Mouse (Mus musculus) heart, adult 9 months (tissue): ENCODE results near the gene Gm10160.

Source experiments
- DNase-seq, 2 experiments: peaks; one replicate each; pipeline ENCODE4 v3.0.0; 2022; ENCODE audit warnings: low spot score in 2 of 2

Gene Gm10160

GRCm38 (mm10) chr7:81855694-81856093 lies at the start of gene Gm10160:
Gm10160 (minus strand) TSS chr7:81855794.
- no peak for DNase-seq

GRCm38 (mm10) chr7:81904926-81905325 lies 49.3 kb upstream of the Gm10160 start:
- no peak for DNase-seq

GRCm38 (mm10) chr7:81904094-81904493 lies 48.5 kb upstream of the Gm10160 start:
- no peak for DNase-seq

GRCm38 (mm10) chr7:81899361-81899760 lies 43.8 kb upstream of the Gm10160 start:
- no peak for DNase-seq

- no peak for DNase-seq
Observed at GRCm38 (mm10) chr7:81885128-81885527, 29.5 kb upstream of the Gm10160 start.

GRCm38 (mm10) chr7:81881600-81881999 lies 26.0 kb upstream of the Gm10160 start:
- no peak for DNase-seq

GRCm38 (mm10) chr7:81880797-81881196 lies 25.2 kb upstream of the Gm10160 start:
- DNase-seq: no peak

GRCm38 (mm10) chr7:81880286-81880685 lies 24.7 kb upstream of the Gm10160 start:
- DNase-seq: no peak

- no peak for DNase-seq
Observed at GRCm38 (mm10) chr7:81875372-81875771, 19.8 kb upstream of the Gm10160 start.

- no peak for DNase-seq
Observed at GRCm38 (mm10) chr7:81874636-81875035, 19.0 kb upstream of the Gm10160 start.

- DNase-seq: no peak
Observed at GRCm38 (mm10) chr7:81873807-81874206, 18.2 kb upstream of the Gm10160 start.

- DNase-seq: no peak
Observed at GRCm38 (mm10) chr7:81872493-81873013, 17.0 kb upstream of the Gm10160 start.

- DNase-seq: peak; percentile 50 to 57
Observed at GRCm38 (mm10) chr7:81868158-81868557, 12.6 kb upstream of the Gm10160 start.

- DNase-seq: no peak
Observed at GRCm38 (mm10) chr7:81867231-81867930, 11.8 kb upstream of the Gm10160 start.

- no peak for DNase-seq
Observed at GRCm38 (mm10) chr7:81865937-81866336, 10.3 kb upstream of the Gm10160 start.

GRCm38 (mm10) chr7:81864552-81864951 lies 9.0 kb upstream of the Gm10160 start:
- DNase-seq: no peak

- peak; percentile 54 to 58 for DNase-seq
Observed at GRCm38 (mm10) chr7:81862587-81863583, 7.3 kb upstream of the Gm10160 start.

GRCm38 (mm10) chr7:81861921-81862320 lies 6.3 kb upstream of the Gm10160 start:
- no peak for DNase-seq

- DNase-seq: no peak
Observed at GRCm38 (mm10) chr7:81861461-81861860, 5.9 kb upstream of the Gm10160 start.

GRCm38 (mm10) chr7:81860996-81861395 lies 5.4 kb upstream of the Gm10160 start:
- DNase-seq: no peak

GRCm38 (mm10) chr7:81860071-81860470 lies 4.5 kb upstream of the Gm10160 start:
- DNase-seq: peak; percentile 44 to 70

GRCm38 (mm10) chr7:81858968-81859721 lies 3.6 kb upstream of the Gm10160 start, which contains the start of gene Tm6sf1:
Tm6sf1 (plus strand) TSS chr7:81859001.
- DNase-seq: peak in 1 of 2 experiments; percentile 56
